Mouse (Mus musculus): Measurements from ENCODE around the gene Btbd35f18.
"Not testable (repeated sequence)": the region's sequence is repeated elsewhere in the genome, so short reads cannot be mapped to it uniquely, and the experiment has no call there.

Btbd35f18 gene

DNA sequence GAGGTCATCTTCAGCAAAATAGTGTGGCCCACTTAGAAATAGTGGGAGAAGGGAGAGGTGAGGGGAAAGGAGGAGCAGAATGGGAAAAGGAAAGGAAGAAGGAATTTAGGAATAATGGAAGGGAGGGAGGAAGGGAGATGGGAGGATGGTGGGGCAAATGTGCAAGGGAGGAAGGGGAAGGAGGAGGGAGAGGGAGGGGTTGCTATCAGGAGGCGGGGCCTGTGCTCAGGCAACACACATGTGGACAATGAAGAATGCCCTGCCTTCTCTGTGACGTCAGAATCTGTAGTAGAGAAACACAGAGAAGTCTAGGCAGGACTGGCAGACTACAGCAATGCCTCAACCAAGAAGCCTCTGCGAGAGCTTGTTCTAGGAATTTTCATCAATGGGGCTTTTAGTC, at the start of gene Btbd35f18:
Btbd35f18 (plus strand) TSS at position 301 of the 400 bp plus-strand sequence.
- not testable (repeated sequence) for DNase-seq
